Mouse (Mus musculus) liver, embryonic 13.5 days (tissue): ENCODE measurements around the gene Tprgl. TPM values are rescaled to one million over a fixed set of nuclear protein-coding genes. Genes with fewer than 3 reads are reported as not detected.
A peak's percentile ranks its signal among the peaks of the same experiment; 100 is the strongest.

ENCODE experiments used
- ATAC-seq: fragments of 200-750 bp; cut with Nextera tagmentation; 2 replicates; pipeline ENCODE4 v1.8.0; 2017; ENCODE audit warnings: low read depth, mild to moderate bottlenecking, moderate number of reproducible peaks, moderate library complexity
- DNase-seq: peaks from one replicate; pipeline ENCODE4 v3.0.0; 2022
- H3K27ac ChIP-seq: fragments of 300-500 bp; sonication (generic); 2 replicates; pipeline ENCODE4 v1.5.1; 2015; ENCODE audit warnings: moderate library complexity, mild to moderate bottlenecking, inconsistent platforms
- H3K27me3 ChIP-seq: fragments of 300-500 bp; sonication (generic); 2 replicates; pipeline ENCODE4 v1.6.1; 2015; ENCODE audit warnings: mild to moderate bottlenecking, inconsistent platforms
- H3K36me3 ChIP-seq: fragments of 300-500 bp; sonication (generic); 2 replicates; pipeline ENCODE4 v1.6.1; 2015; ENCODE audit warnings: mild to moderate bottlenecking, inconsistent platforms
- H3K4me1 ChIP-seq: fragments of 300-500 bp; sonication (generic); replicated peaks from 2 replicates; pipeline ENCODE4 v1.6.1; 2015; ENCODE audit warnings: inconsistent platforms
- H3K4me2 ChIP-seq: fragments of 300-500 bp; sonication (generic); 2 replicates; pipeline ENCODE4 v1.6.1; 2015; ENCODE audit warnings: inconsistent platforms, mild to moderate bottlenecking, moderate library complexity
- H3K4me3 ChIP-seq: fragments of 300-500 bp; sonication (generic); replicated peaks from 2 replicates; pipeline ENCODE4 v1.5.1; 2015; ENCODE audit warnings: mild to moderate bottlenecking, inconsistent platforms
- H3K9ac ChIP-seq: fragments of 300-500 bp; sonication (generic); 2 replicates; pipeline ENCODE4 v1.6.1; 2015; ENCODE audit warnings: mild to moderate bottlenecking, inconsistent platforms
- H3K9me3 ChIP-seq: fragments of 300-500 bp; sonication (generic); replicated peaks from 2 replicates; pipeline ENCODE4 v1.6.1; 2016; ENCODE audit warnings: inconsistent platforms
- WGBS: fragments of 180-500 bp; shearing (Covaris S2); methylation state at CpG from one replicate; pipeline ENCODE4 v1.1.7; 2015; ENCODE audit not compliant: insufficient replicate concordance; 5-methylcytosine and 5-hydroxymethylcytosine counted together
- polyA plus RNA-seq: library from polyadenylated mRNA; unstranded; fragments of >200 nt; fragmentation: Nextera tagmentation; extraction: Ambion mirVana; gene quantifications from 2 replicates; pipeline ENCODE4 v1.2.1, GENCODE M21; 2015

The Tprgl gene
- 138 and 145 TPM in 2 replicates for polyA plus RNA-seq

- Histone ChIP-seq H3K27me3 (0 out of 2 replicates have a peak, but pooled peaks cover 2% of the 10 kb centered on the region), H3K36me3 (peaks cover 32% of the 10 kb centered on the region), H3K9ac (peak within 1 kb of the TSS; percentile 94), H3K4me1 (peaks cover 51% of the 10 kb centered on the region), H3K4me2 (peak within 1 kb of the TSS; percentile 89), H3K4me3 (peak within 1 kb of the TSS; percentile 94), H3K9me3 (no peaks in the 10 kb centered on the region), H3K27ac (peak within 1 kb of the TSS; percentile 99)
- WGBS = under 1% methylated on average over 64 of the region's 75 CpGs
- ATAC-seq (peak; percentile 92), DNase-seq (peak; percentile 97)
Measured at GRCm38 (mm10) chr4:154160538-154161390, at the start of gene Tprgl. Gene Tprgl (minus strand): TSS chr4:154160666.

GRCm38 (mm10) chr4:154209825-154210224, 49.4 kb upstream of the Tprgl start:
- peaks cover 15% of the 10 kb centered on the region for H3K4me1 ChIP-seq
- no peaks in the 10 kb centered on the region for H3K36me3 ChIP-seq
- 19% methylated on average over 3 of the region's 3 CpGs for WGBS
- H3K4me2 ChIP-seq = no peak overlapping the region
- no peak overlapping the region for H3K4me3 ChIP-seq
- no peak overlapping the region for H3K27ac ChIP-seq
- no peaks in the 10 kb centered on the region for H3K9me3 ChIP-seq
- ATAC-seq = no peak
- H3K27me3 ChIP-seq = 0 out of 2 replicates have a peak, but pooled peaks cover 8% of the 10 kb centered on the region
- DNase-seq = no peak
- H3K9ac ChIP-seq = no peak overlapping the region

GRCm38 (mm10) chr4:154209054-154209453, 48.6 kb upstream of the Tprgl start:
- Histone ChIP-seq H3K4me1 (peaks cover 8% of the 10 kb centered on the region), H3K4me2 (no peak overlapping the region), H3K4me3 (no peak overlapping the region), H3K27ac (no peak overlapping the region), H3K36me3 (no peaks in the 10 kb centered on the region), H3K27me3 (0 out of 2 replicates have a peak, but pooled peaks cover 8% of the 10 kb centered on the region), H3K9ac (no peak overlapping the region), H3K9me3 (no peaks in the 10 kb centered on the region)
- DNase-seq (no peak), ATAC-seq (no peak)
- WGBS = 54% methylated on average over 6 of the region's 6 CpGs

- no peaks in the 10 kb centered on the region for H3K4me1 ChIP-seq
- no peak overlapping the region for H3K4me2 ChIP-seq
- ATAC-seq (no peak), DNase-seq (peak; percentile 11)
- H3K4me3 ChIP-seq = no peak overlapping the region
- WGBS = 14% methylated on average over 5 of the region's 5 CpGs
- H3K9ac ChIP-seq = no peak overlapping the region
- no peaks in the 10 kb centered on the region for H3K9me3 ChIP-seq
- H3K27me3 ChIP-seq = 0 out of 2 replicates have a peak, but pooled peaks cover 8% of the 10 kb centered on the region
- no peak overlapping the region for H3K27ac ChIP-seq
- H3K36me3 ChIP-seq = no peaks in the 10 kb centered on the region
Measured at GRCm38 (mm10) chr4:154207261-154207660, 46.8 kb upstream of the Tprgl start.

- Histone ChIP-seq H3K4me3 (no peak overlapping the region), H3K4me2 (no peak overlapping the region), H3K9me3 (no peaks in the 10 kb centered on the region), H3K9ac (no peak overlapping the region), H3K4me1 (no peaks in the 10 kb centered on the region), H3K27ac (no peak overlapping the region), H3K27me3 (0 out of 2 replicates have a peak, but pooled peaks cover 5% of the 10 kb centered on the region), H3K36me3 (no peaks in the 10 kb centered on the region)
- DNase-seq = no peak
- ATAC-seq = no peak
- WGBS = 41% methylated on average over 5 of the region's 5 CpGs
Measured at GRCm38 (mm10) chr4:154205392-154205791, 44.9 kb upstream of the Tprgl start.

GRCm38 (mm10) chr4:154204532-154204931, 44.1 kb upstream of the Tprgl start:
- DNase-seq (no peak), ATAC-seq (no peak)
- H3K36me3 ChIP-seq = no peaks in the 10 kb centered on the region
- no peaks in the 10 kb centered on the region for H3K4me1 ChIP-seq
- H3K4me3 ChIP-seq = no peak overlapping the region
- no peak overlapping the region for H3K27ac ChIP-seq
- WGBS = 66% methylated on average over 7 of the region's 7 CpGs
- H3K9me3 ChIP-seq = no peaks in the 10 kb centered on the region
- H3K4me2 ChIP-seq = no peak overlapping the region
- no peak overlapping the region for H3K9ac ChIP-seq
- 0 out of 2 replicates have a peak, but pooled peaks cover 3% of the 10 kb centered on the region for H3K27me3 ChIP-seq

GRCm38 (mm10) chr4:154201511-154201910, 41.0 kb upstream of the Tprgl start:
- H3K4me1 ChIP-seq = no peaks in the 10 kb centered on the region
- 78% methylated on average over 5 of the region's 5 CpGs for WGBS
- no peak overlapping the region for H3K27ac ChIP-seq
- ATAC-seq = no peak
- no peak for DNase-seq
- no peak overlapping the region for H3K4me3 ChIP-seq
- H3K4me2 ChIP-seq = no peak overlapping the region
- H3K9ac ChIP-seq = no peak overlapping the region
- H3K27me3 ChIP-seq = no peaks in the 10 kb centered on the region
- H3K36me3 ChIP-seq = no peaks in the 10 kb centered on the region
- no peaks in the 10 kb centered on the region for H3K9me3 ChIP-seq

- Histone ChIP-seq H3K9ac (no peak overlapping the region), H3K4me1 (no peaks in the 10 kb centered on the region), H3K27me3 (no peaks in the 10 kb centered on the region), H3K9me3 (no peaks in the 10 kb centered on the region), H3K4me2 (no peak overlapping the region), H3K4me3 (no peak overlapping the region), H3K36me3 (no peaks in the 10 kb centered on the region), H3K27ac (no peak overlapping the region)
- ATAC-seq (no peak), DNase-seq (no peak)
- 46% methylated on average over 7 of the region's 7 CpGs for WGBS
Measured at GRCm38 (mm10) chr4:154198377-154198961, 38.0 kb upstream of the Tprgl start.

- ATAC-seq (no peak), DNase-seq (no peak)
- H3K9me3 ChIP-seq = no peaks in the 10 kb centered on the region
- H3K4me2 ChIP-seq = no peak overlapping the region
- no peaks in the 10 kb centered on the region for H3K36me3 ChIP-seq
- no peaks in the 10 kb centered on the region for H3K27me3 ChIP-seq
- WGBS = 68% methylated on average over 6 of the region's 6 CpGs
- no peak overlapping the region for H3K9ac ChIP-seq
- no peak overlapping the region for H3K4me3 ChIP-seq
- no peak overlapping the region for H3K27ac ChIP-seq
- no peaks in the 10 kb centered on the region for H3K4me1 ChIP-seq
Measured at GRCm38 (mm10) chr4:154197961-154198360, 37.5 kb upstream of the Tprgl start.

- no peak for DNase-seq
- Histone ChIP-seq H3K9me3 (no peaks in the 10 kb centered on the region), H3K27me3 (no peaks in the 10 kb centered on the region), H3K4me2 (no peak overlapping the region), H3K4me3 (no peak overlapping the region), H3K27ac (no peak overlapping the region), H3K36me3 (no peaks in the 10 kb centered on the region), H3K9ac (no peak overlapping the region), H3K4me1 (peaks cover 7% of the 10 kb centered on the region; the same call in 1 of the 2 replicates)
- no peak for ATAC-seq
- WGBS = 22% methylated on average over 8 of the region's 8 CpGs
Measured at GRCm38 (mm10) chr4:154188948-154189347, 28.5 kb upstream of the Tprgl start.

GRCm38 (mm10) chr4:154186002-154186537, 25.6 kb upstream of the Tprgl start:
- Histone ChIP-seq H3K9me3 (no peaks in the 10 kb centered on the region), H3K4me2 (no peak overlapping the region), H3K9ac (no peak overlapping the region), H3K4me3 (no peak overlapping the region), H3K36me3 (no peaks in the 10 kb centered on the region), H3K27me3 (no peaks in the 10 kb centered on the region), H3K4me1 (peaks cover 7% of the 10 kb centered on the region; the same call in 1 of the 2 replicates), H3K27ac (no peak overlapping the region)
- ATAC-seq (no peak), DNase-seq (no peak)
- 39% methylated on average over 11 of the region's 11 CpGs for WGBS
